Mouse (Mus musculus): ENCODE measurements around the gene Srcin1. TPM values are rescaled to one million over a fixed set of nuclear protein-coding genes. Genes with fewer than 3 reads are reported as not detected.

The Srcin1 gene
- under 1 TPM; 0.19 to 0.20 TPM for total RNA-seq (2021)

DNA sequence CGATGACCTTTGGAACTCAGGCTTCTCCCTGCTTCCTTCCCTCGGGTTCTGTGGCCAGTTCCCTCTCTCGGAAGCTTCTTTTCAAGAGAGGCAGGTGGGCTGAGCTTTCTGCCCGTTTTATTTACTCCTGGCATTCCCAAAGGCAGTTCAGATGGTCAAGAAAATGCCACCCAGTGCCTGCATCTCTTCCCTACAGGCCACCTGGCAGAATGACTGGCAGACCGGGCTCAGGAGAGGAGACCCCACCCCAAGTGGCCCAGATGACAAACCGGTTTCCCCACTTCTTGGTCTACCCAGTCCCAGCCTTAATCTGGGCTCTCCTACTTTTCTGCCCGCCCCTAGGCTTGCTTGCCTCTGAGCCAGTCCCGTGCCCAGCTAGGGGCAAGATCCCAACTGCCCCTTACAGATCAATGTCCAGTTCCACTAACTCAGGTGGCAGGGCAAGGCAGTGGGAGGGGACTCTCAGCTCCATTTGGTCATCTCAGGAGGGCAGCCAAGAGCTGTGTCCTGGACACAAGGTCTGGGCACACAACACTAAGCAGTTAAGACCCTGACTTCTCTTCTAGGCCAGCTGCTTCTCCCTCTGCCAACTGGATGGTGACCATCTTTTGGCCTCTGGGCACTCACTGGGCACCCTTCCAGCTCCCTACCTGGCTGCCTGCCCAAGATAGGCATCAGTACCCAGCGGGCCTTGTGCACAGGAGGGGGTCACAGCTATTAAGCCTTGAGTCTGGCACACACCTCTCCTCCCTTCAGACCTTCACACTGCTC is at the start of gene Srcin1:
TSS of gene Srcin1 (minus strand) at position 51 of the 771 bp plus-strand sequence.
- intact Hi-C loops (cut with DNase I) = loop anchor here (5.0 kb wide), 2 partner anchors 41 to 44 kb away; no protein-coding TSS in a partner anchor
- DNase-seq = peak; percentile 64 to 69

DNA sequence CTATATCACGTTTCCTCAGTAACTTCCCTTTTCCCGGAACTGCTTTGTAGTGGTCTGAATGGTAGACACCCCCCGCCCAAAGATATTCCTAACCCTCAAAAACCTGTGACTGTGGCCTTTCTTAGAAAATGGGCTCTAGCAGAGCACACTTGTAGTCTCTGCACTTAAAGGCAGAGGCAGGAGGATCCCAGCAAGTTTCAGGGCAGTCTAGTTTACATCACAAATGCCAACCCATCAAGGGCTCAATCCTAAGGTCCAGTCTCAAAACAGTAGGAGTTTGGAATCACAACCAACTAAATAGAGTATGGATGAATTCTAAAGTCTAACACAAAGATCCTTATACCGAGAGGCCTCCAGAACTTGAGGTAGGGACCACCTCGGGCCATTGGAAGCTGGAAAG is 49.6 kb upstream of the Srcin1 start:
- no peak for DNase-seq
- intact Hi-C loops (cut with DNase I) = no loop called here

DNA sequence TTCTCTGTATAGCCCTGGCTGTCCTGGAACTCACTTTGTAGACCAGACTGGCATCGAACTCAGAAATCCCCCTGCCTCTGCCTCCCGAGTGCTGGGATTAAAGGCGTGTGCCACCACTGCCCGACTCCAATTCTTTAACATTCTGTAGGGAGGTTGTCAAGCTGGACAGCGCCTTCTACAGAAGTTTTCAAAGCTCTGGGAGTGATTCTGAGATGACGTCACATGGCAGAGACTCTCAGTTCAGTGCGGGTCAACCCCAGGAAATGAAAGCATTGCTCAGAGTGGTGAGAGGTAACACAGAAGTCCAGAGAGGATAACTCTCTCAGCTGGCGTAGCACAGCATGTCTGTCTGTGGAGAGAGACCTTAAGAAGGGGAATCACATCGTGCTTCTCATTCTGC is 47.2 kb upstream of the Srcin1 start:
- no peak for DNase-seq
- intact Hi-C loops (cut with DNase I) = loop anchor here (5.0 kb wide), 2 partner anchors 146 to 216 kb away; no protein-coding TSS in a partner anchor

DNA sequence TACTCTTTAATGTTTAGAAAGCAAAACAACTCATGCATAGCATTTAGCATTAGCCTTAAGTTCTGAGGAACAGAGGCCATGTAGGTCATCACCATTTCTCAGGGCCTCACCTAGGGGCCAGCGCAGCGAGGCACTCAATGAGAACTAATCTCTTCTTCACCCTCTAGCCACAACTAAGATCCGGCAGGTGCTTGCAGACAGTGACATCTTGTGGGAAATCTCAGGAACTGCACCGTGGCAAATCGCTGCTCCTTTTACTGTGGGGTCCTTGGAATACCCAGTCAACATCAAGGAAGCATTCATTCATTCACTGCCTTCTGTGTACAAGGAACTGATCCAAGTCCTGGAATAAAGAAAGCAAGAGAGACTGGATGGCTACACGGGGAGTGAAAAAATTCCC is 46.5 kb upstream of the Srcin1 start:
- intact Hi-C loops (cut with DNase I) = loop anchor here (1.0 to 5.0 kb wide), 3 partner anchors 91 to 215 kb away; no protein-coding TSS in a partner anchor
- peak; percentile 75 to 83 for DNase-seq

DNA sequence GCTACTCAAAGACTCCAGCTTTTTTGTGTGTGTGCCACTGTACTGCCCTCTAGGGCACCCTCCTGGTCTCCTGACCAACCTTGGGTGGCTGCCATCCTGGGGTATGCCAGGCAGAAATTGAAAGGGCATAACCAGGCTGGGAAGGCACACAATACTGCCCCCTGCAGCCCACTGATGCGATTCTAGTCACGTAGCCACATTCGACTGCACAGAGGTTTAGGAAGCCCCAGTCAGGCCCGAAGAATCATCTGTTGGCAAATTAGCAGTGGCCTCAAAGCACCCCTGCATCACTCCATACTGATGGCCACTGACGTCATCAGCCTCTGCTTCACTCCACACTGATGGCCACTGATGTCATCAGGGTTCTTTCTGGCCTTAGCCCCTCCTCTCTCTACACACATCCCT is 43.4 kb upstream of the Srcin1 start:
- intact Hi-C loops (cut with DNase I) = loop anchor here (5.0 kb wide), 1 partner anchor 42 kb away; the partner anchor contains the start of gene Srcin1
- DNase-seq = peak; percentile 74 to 84

DNA sequence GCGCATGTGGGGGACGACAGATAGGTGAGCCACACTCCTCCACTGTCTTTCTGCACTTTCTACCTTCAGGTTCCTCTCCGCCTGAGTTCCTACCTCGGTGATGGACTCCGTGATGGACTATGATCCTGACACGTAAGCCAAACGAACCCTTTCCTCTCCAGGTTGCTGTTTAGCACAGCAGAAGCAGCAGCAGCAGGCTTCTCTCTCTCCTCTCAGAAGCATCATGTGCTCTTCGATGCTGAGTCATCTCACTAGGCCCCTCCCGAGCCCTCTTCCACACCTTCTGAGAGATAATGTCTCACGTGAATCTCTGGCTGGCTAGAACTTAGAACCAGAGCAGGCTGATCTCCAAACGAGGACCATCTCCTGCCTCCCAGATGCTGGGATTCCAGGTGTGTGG is 42.4 kb upstream of the Srcin1 start:
- no peak for DNase-seq
- intact Hi-C loops (cut with DNase I) = loop anchor here (5.0 kb wide), 1 partner anchor 41 kb away; the partner anchor contains the start of gene Srcin1

DNA sequence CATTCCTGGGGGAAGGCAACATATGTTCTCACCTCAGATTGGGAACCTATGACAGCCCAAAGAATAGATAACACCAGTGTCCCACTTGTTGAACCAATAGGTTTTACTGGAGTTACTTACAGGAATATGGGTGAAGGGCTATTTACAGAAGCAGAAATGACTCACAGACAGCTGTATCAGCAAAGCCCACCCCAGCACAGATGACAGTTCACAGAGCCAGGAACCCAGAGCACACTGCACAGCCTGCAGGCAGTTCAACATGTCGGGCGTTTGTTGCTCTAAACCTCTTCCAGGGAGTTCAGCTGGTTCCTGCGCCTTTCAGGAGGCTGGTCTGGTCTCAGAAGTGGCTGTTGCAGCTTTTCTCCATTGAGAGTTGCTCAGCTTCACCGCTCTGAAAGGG is 39.3 kb upstream of the Srcin1 start:
- intact Hi-C loops (cut with DNase I) = loop anchor here (5.0 kb wide), 1 partner anchor 38 kb away; the partner anchor contains the start of gene Srcin1
- no peak for DNase-seq

DNA sequence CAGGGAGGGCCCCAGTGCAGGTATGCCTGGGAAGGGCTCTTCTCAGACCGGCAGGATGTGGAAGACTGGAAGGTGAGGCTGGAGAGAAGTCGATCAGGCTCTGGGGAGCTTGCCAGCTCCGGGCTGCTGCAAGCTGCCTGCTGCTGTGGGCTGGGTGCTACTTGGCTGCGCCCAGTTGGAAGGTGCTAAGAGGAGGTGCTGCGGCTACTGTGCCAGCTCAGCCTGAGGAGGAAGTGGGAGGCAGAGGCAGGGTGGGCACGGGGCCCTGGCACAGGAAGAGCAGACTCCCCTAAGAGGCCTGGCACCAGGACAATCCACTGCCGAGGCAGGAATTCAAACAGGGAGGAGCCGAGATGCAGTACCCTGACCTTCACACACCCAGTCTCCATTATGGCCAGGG is 35.1 kb upstream of the Srcin1 start:
- intact Hi-C loops (cut with DNase I) = no loop called here
- DNase-seq = no peak

DNA sequence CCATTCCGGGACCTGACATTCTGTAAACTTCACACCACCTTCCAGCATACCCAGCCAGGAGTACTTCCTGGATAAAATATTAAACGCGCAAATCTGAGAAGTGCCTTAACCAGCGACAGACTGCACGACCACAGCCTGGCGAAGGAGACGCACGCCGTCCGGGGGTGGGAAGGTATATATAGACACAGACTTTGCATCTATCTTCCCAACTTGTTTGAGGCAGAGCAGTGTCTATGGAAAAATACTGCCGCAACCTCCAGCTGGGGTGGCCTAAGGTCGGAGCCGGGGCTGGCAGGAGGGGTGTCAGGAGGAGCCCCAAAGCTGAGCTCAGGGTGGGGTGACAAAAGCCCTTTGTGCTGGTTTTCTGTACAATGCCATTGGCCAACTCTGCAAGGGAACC is 33.8 kb upstream of the Srcin1 start:
- intact Hi-C loops (cut with DNase I) = no loop called here
- no peak for DNase-seq

DNA sequence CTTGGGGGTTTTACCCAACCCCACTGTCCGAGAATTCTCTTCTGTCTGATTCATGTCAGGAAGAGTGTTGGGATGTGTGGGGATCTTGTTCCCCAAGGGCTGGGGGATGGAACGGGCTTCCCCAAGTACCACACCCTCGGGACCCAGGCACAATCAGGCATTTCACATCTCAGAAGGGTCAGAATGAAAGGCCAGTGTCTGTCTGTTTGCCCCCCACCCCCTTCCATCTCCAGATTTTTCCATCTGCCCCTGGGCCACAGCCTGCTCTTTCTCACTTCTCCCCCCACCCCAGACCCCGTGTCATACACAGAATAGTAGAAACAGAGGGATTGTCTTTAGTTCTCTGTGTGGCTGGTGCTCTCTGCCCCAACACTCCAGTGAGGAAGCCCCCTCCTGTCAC is 32.9 kb upstream of the Srcin1 start:
- DNase-seq = no peak
- intact Hi-C loops (cut with DNase I) = no loop called here

DNA sequence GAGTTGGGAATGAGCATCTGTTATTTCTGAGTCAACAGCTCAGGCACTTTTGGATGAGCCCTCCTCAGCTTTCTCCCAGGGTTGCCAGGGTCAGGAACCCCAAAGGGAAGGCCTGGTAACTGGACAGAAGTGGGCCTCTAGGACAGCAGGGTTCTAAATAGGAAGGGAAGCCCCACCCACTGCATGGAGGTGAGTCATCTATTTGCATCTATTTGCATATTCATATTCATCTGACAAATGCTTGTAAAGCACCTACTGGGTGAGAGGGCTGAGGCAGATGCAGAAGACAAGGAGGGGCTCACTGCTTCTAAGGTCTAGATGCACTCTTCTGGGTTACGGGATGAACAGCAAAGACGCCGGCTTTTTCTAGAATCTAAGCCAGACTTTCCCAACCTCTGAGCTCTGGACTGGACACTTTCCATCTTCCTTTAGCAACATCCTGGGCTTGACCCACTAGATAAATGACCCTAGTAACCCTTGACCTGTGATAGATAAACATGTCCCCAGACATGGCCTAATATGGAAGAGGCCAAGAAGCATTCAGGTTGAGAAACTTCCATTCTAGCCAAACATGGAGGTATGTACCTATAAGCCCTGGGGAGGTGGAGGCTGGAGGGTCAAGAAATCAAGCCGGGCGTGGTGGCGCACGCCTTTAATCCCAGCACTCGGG is 31.2 kb upstream of the Srcin1 start:
- no peak for DNase-seq
- intact Hi-C loops (cut with DNase I) = no loop called here

DNA sequence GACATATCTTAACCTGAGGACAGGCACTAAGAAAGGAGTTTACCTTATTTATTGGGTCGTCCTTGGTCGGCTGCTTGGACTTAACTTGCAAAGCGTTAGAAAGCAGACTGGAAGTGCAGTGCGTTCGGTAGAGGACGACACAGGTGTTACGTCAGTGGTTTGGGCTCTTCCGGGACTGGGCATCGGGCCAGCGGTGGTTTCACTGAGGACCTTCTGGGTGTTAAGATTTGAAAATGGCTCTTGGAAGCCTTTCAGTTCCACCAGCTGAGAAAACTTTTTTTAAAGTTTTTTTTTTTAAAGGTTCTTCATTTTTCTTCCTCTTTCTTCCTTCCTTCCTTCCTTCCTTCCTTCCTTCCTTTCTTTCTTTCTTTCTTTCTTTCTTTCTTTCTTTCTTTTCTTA is 27.9 kb upstream of the Srcin1 start:
- peak; percentile 29 to 50 for DNase-seq
- intact Hi-C loops (cut with DNase I) = no loop called here

DNA sequence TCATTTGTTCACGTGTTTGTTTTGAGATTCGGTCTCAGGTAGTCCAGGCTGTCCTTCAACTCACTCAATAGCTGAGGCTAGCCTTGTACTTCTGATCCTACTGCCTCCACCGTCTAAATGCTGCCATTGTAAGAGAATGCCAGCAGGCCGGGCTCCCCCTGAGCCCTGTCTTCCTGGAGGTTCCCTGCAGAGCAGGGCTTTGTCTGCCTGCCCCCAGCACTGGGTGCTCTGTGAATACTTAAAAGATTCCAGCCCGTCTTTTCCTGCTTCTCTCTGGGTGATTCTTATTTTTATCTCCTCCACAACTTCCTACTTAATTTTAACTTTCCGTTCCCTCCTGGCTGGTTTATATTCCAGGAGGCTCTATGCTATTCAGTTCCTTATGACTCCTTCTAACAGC is 26.2 kb upstream of the Srcin1 start:
- intact Hi-C loops (cut with DNase I) = no loop called here
- no peak for DNase-seq

DNA sequence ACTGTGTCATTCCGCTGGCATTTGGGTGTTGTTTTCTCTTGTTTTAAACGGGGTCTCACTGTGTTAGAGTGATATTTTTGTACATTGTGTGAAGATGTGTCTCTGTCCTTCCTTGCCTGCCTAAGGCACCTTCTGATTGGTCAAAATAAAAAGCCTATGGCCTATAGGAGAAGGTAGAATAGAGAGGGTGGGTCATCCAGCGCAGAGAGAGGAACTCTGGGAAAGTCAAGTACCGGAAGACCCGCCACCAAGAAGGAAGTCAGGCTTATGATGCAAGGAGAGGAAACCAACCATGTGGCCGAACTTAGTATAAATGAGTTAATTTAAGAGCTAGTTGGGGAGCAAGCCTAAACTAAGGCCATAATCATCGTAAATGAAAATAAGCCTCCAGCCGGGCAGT is 23.1 kb upstream of the Srcin1 start:
- intact Hi-C loops (cut with DNase I) = no loop called here
- DNase-seq = no peak

DNA sequence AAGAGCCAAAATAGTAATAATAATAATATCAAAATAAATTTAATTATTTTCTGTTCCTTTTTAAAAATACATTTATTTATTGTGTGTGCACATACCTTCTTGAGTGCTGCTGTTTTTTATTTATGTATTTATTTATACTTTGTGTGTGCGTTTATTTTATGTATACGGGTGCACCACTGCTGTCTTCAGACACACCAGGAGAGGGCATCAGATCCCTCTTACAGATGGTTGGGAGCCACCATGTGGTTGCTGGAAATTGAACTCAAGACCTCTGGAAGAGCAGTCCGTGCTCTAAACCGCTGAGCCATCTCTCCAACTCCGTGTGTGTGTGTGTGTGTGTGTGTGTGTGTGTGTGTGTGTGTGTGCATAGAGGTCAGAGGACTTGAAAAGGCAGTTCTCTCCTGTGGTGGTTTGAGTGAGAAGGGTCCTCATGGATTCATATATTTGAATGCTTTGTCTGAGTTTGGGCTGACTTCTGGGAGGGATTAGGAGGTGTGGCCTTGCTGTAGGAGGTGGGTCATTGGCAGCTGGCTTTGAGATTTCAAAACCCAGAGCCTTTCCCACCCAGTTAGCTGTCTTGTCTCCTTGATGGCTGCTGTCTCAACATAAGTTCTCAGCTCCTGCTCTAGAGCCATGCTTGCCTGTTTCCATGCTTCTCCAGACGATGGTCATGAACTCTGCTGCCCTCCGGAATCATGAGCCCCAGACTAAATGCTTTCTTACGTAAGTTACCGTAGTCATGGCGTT is 22.1 kb upstream of the Srcin1 start:
- no peak for DNase-seq
- intact Hi-C loops (cut with DNase I) = no loop called here

DNA sequence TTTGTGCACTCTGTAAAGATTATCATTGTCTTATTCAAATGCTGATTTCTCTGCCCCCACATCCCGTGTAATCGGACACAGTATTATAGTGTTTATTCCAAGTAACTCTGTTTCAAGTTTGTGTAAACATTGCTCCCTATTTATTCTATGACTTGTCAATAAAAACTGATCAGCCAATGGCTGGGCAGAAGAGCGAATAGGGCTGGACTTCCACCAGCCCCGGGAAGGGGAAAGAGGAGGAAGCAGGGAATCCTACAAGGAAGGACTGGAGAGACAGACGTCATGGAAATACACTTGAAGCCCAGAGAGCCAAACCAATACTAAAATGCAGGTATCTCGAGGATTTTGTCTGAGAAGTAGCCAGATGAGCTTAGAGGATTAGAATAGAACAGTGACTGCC is 18.1 kb upstream of the Srcin1 start:
- intact Hi-C loops (cut with DNase I) = no loop called here
- DNase-seq = peak; percentile 17 to 38

DNA sequence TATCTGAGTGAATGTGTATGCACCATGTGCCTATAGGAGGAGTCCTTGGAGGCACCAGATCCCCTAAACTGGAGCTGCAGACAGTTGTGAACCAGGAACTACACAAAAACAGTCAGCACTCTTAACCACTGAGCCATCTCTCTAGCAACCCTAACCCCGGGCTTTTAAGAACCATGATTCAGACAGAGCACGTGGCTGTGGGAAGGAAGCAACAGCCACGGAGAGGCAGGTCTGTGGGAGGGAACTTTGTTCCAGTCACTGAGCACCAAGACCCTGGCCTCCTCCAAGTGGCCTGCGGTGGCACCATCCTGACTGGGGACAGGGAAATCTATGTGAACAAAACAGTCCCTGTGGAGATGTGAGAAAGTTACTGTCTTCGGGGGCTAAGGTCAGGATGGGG is 15.9 kb upstream of the Srcin1 start:
- intact Hi-C loops (cut with DNase I) = no loop called here
- DNase-seq = no peak

DNA sequence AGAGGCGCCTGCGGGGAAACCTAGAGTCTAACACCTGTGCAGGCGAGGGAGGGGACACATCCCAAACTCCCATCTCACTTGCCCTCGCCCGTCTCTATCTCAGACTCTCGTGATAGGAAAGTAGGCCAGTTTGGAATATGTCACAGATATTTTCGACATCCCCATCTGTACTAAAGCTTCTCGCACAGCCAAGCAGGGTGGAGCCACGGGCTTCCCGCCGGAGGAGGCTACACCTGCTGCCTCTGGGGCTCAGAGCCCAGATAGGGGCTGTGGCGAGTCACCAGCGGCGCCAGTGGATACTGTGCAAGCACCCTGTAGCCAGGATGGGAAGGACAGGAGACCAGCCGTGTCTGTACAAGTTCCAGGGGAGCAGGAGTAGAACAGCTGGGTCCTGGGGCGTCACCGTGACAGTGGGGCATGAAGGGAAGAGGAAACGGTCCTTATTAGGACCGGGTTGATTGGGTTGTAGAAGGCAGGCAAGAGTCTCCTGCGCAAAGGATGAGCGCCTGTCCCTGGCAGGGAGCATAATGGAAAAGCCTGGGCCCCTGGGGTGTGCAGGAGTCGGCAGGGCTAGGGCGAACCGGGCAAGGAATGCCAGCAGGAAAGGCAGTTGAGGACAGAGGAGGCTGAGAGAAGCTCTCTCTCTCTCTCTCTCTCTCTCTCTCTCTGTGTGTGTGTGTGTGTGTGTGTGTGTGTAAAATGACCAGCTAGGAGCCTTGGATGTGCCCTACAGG is 14.4 kb upstream of the Srcin1 start:
- intact Hi-C loops (cut with DNase I) = no loop called here
- DNase-seq = no peak

DNA sequence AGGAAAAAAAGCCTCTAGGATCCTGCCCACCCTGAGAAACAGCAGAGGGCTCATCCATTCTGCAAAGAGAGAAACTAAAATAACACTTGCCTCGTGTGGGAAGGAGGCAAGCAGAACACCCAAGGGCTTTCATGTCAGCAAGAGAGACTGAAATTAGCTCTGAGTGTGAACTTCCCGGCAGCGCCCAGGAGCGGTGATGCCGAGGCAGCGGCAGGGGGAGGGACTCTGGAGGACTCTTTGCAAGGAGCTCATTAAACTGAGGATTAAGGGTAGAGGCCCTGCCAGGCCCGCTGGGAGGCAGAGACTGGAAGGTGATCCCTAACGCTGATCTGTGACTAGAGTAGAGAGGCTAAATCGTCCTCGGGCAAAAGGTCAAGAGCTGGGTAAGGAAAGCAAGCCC is 13.2 kb upstream of the Srcin1 start:
- intact Hi-C loops (cut with DNase I) = no loop called here
- no peak for DNase-seq

DNA sequence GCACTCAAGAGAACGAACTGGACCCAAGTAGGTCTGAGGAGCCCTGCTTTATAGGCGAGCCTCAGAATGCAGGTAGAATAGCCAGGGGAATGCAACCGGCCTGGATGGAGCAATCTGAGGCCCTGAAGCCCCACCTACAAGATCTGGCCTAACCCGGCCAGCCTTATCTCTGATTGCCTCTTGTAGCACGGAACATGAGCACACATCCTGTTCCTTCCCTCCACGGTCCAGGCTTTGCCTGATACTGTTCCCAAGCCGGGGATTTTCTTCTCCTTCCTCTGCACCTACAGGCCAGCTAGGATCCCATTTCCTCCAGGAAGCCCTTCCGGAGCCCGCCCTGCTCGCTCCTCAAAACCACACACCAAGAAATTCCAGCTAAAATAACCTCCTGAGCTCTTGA is 9.9 kb upstream of the Srcin1 start:
- peak; percentile 38 to 50 for DNase-seq
- intact Hi-C loops (cut with DNase I) = no loop called here

DNA sequence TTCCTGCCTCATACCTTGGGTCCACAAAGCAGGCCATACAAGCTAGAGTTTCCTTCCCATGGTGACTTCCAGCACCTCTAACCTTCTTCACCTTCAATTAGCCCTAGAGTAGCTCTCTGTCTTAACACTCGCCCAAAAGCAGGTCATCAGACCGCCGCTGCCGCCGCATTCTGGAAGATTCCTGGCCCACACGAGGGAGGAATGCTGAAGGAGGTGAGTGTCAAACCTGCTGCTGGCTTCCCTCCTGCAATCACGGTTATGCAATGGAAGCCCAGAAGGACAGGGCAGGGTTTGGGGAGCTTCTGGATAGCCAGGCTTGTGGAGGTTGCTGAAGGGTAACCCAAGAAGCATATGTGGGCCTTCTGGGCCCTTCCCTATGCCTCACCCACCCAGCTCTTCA is 8.5 kb upstream of the Srcin1 start:
- intact Hi-C loops (cut with DNase I) = no loop called here

More for the DNA sequence above, 8.5 kb upstream of the Srcin1 start:
- DNase-seq = no peak
